Mouse (Mus musculus) frontal cortex, postnatal 25 days (tissue): ENCODE measurements around the gene A630073D07Rik.
"Not testable (repeated sequence)": the region's sequence is repeated elsewhere in the genome, so short reads cannot be mapped to it uniquely, and the experiment has no call there.

Experiments
- DNase-seq, 2 experiments: peaks; one replicate each; pipeline ENCODE4 v3.0.0; 2022; ENCODE audit warnings: low spot score in 2 of 2

The A630073D07Rik gene

GRCm38 (mm10) chr6:132651426-132651825 is at the start of gene A630073D07Rik:
A630073D07Rik (minus strand) TSS chr6:132651526.
- no peak for DNase-seq

DNA sequence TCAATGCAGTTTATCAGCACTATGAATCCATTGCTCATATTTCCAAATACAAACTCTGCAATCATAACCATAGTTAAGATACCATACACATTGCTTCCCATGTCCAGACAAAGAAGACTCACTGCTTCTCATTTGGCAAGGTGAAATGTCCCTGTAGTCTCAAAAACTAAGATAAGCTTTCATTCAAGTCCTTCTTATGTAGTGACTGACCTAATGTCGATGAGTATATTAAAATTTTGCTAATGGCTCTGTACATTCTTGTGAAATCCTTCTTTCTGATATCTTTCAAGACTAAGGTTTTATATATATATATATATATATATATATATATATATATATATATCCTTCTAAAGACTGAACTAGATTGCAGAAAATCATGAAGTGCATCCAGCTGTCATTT is 49.6 kb upstream of the A630073D07Rik start, which contains the start of gene Tas2r121:
Gene Tas2r121 (minus strand): TSS at position 101 of the 400 bp plus-strand sequence.
- DNase-seq, result no peak

DNA sequence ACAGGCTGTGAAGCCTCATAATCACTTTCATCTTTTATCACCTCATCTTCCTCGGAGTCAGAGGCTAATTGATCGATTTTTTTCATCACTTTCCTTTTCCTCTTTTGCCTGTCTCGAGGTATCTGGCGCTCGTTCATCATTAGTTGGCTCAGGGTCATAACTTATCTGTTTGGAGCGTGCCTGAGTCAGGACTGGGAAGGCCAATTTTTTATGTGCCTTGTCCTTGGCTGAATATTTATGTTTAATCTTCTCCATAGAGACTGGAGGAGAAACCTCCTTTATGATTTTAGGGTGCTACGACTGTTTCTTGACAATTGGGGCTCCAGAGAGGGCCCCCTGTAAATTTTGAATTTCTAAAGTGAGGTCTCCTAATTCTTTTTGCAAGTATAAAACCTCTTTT is 40.3 kb upstream of the A630073D07Rik start:
- not testable (repeated sequence) for DNase-seq

DNA sequence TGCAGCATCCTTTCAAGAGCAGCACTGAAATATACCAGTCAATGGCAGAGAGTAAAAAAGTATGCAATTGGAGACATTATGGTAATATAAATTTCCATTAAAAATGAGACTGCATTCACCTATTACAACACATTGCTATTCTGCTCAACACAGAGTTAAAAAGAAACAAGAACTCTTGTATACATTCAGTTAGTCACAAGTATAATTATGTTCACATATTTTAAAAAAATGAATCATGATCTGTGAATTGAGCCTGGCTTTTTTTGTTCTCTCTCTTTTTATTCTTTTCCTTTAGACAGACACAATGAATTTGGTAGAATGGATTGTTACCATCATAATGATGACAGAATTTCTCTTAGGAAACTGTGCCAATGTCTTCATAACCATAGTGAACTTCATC is 5.3 kb upstream of the A630073D07Rik start, which contains the start of gene Tas2r120:
Gene Tas2r120 (plus strand): TSS at position 301 of the 400 bp plus-strand sequence.
- DNase-seq, result no peak

GRCm38 (mm10) chr6:132649399-132649798 is 1.9 kb downstream of the A630073D07Rik start:
- no peak for DNase-seq

DNA sequence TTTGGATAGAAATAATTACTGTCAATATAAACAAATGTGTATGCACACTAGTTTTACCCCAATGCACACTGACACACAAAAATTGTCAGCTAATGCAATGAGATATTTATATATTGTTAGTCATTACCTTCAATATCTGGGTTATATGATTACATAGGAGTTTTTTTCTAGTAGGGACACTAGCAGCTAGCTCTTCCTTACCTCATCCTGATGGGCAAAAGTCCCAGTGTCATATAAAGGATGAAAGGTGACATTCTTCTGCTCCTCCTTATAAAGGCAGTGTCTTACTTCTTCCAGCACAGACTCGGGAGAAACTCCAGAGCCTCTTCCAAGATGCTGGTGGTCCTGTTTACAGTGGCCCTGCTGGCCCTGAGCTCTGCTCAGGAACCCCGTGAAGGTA is 55.7 kb downstream of the A630073D07Rik start, which contains the start of gene Prp2:
Gene Prp2 (plus strand): TSS at position 301 of the 400 bp plus-strand sequence.
- DNase-seq, result not testable (repeated sequence)
